Mouse (Mus musculus): ENCODE results near the gene Gm13420.
"Not testable (repeated sequence)": the region's sequence is repeated elsewhere in the genome, so short reads cannot be mapped to it uniquely, and the experiment has no call there.

DNA sequence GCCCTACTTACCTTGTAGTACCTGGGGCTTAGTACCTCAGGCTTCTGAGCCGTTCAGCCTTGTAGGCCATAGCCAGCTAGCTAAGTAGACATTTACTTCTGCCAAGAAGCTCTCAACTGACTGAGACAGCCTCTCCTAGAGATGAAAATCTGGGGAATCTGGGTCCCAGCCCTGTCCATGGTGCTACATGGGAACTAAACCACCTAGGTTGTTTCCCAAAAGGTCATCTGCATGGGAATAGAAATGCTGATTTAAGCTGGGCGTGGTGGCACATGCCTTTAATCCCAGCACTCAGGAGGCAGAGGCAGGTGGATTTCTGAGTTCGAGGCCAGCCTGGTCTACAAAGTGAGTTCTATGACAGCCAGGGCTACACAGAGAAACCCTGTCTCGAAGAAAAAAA is 43.3 kb downstream of the Gm13420 start:
- not testable (repeated sequence) for TF ChIP-seq CTCF (conservative IDR thresholded peaks at IDR 0.05; ENCODE audit: insufficient read depth, insufficient read length, low read depth, low read length); POLR2A (IDR thresholded peaks at IDR 0.05; ENCODE audit: low read depth, low read length)
